Mouse (Mus musculus) midbrain, embryonic 14.5 days (tissue): Measurements from ENCODE around the gene Lrrtm1. TPM values are rescaled to one million over a fixed set of nuclear protein-coding genes. Genes with fewer than 3 reads are reported as not detected.

Experiments
- ATAC-seq: fragments of 200-750 bp; cut with Nextera tagmentation; 2 replicates; pipeline ENCODE4 v1.8.0; 2017; ENCODE audit warnings: moderate number of reproducible peaks, moderate library complexity; ENCODE audit not compliant: low FRiP score, low TSS enrichment
- DNase-seq: peaks from one replicate; pipeline ENCODE4 v3.0.0-alpha.2; 2015
- H3K27ac ChIP-seq: fragments of 300-500 bp; sonication (generic); replicated peaks from 2 replicates; pipeline ENCODE4 v1.5.1; 2014; ENCODE audit warnings: mild to moderate bottlenecking, low read depth, low read length, moderate library complexity
- H3K27me3 ChIP-seq: fragments of 300-500 bp; sonication (generic); 2 replicates; pipeline ENCODE4 v1.6.1; 2014; ENCODE audit warnings: low read length, control low read depth, mixed read lengths; ENCODE audit not compliant: control insufficient read depth, insufficient read depth
- H3K36me3 ChIP-seq: fragments of 300-500 bp; sonication (generic); 2 replicates; pipeline ENCODE4 v1.6.1; 2014; ENCODE audit warnings: low read length, control low read depth; ENCODE audit not compliant: control insufficient read depth, insufficient read depth
- H3K4me1 ChIP-seq: fragments of 300-500 bp; sonication (generic); 2 replicates; pipeline ENCODE4 v1.6.1; 2014; ENCODE audit warnings: mild to moderate bottlenecking, antibody characterized with exemption, low read length, control low read depth; ENCODE audit not compliant: control insufficient read depth, insufficient read depth
- H3K4me2 ChIP-seq: fragments of 300-500 bp; sonication (generic); 2 replicates; pipeline ENCODE4 v1.6.1; 2014; ENCODE audit warnings: mild to moderate bottlenecking, low read length, moderate library complexity
- H3K4me3 ChIP-seq: fragments of 300-500 bp; sonication (generic); replicated peaks from 2 replicates; pipeline ENCODE4 v1.5.1; 2014; ENCODE audit warnings: low read depth, low read length
- H3K9ac ChIP-seq: fragments of 300-500 bp; sonication (generic); replicated peaks from 2 replicates; pipeline ENCODE4 v1.6.1; 2014; ENCODE audit warnings: mild to moderate bottlenecking, low read length, moderate library complexity
- H3K9me3 ChIP-seq: fragments of 300-500 bp; sonication (generic); 2 replicates; pipeline ENCODE4 v1.6.1; 2016; ENCODE audit warnings: low read length, control low read depth, mixed read lengths; ENCODE audit not compliant: control insufficient read depth
- WGBS: fragments of 180-500 bp; shearing (Covaris S2); extraction: QIAGEN DNeasy Blood & Tissue Kit; methylation state at CpG from one replicate; pipeline ENCODE4 v1.1.7; 2014; 5-methylcytosine and 5-hydroxymethylcytosine counted together
- polyA plus RNA-seq: library from polyadenylated mRNA; unstranded; fragments of >200 nt; fragmentation: Nextera tagmentation; extraction: Ambion mirVana; gene quantifications from 2 replicates; pipeline ENCODE4 v1.2.1, GENCODE M21; 2014

The Lrrtm1 gene
- polyA plus RNA-seq, 1 experiment from 2014 or later, result 37.4 TPM

- Histone ChIP-seq H3K4me2 (no peak overlapping the region), H3K4me1 (no peaks in the 10 kb centered on the region), H3K9ac (no peak overlapping the region), H3K36me3 (no peaks in the 10 kb centered on the region), H3K27me3 (no peaks in the 10 kb centered on the region), H3K9me3 (no peaks in the 10 kb centered on the region), H3K4me3 (no peak overlapping the region), H3K27ac (no peak overlapping the region)
- WGBS, result 72% methylated on average over 5 of the region's 5 CpGs
- DNase-seq, result no peak
- ATAC-seq, result no peak
These were observed 36.3 kb downstream of the Lrrtm1 start for GRCm38 (mm10) chr6:77278794-77279193.

GRCm38 (mm10) chr6:77286317-77286716, 43.8 kb downstream of the Lrrtm1 start:
- no peaks in the 10 kb centered on the region for H3K27me3 ChIP-seq
- no peak overlapping the region for H3K9ac ChIP-seq
- H3K27ac ChIP-seq, result no peak overlapping the region
- WGBS, result 93% methylated on average over 5 of the region's 5 CpGs
- no peak for DNase-seq
- no peaks in the 10 kb centered on the region for H3K36me3 ChIP-seq
- ATAC-seq, result no peak
- H3K4me3 ChIP-seq, result no peak overlapping the region
- H3K4me1 ChIP-seq, result no peaks in the 10 kb centered on the region
- H3K9me3 ChIP-seq, result no peaks in the 10 kb centered on the region
- no peak overlapping the region for H3K4me2 ChIP-seq

GRCm38 (mm10) chr6:77288402-77288801, 45.9 kb downstream of the Lrrtm1 start:
- H3K27me3 ChIP-seq, result no peaks in the 10 kb centered on the region
- no peaks in the 10 kb centered on the region for H3K36me3 ChIP-seq
- H3K9ac ChIP-seq, result no peak overlapping the region
- no peaks in the 10 kb centered on the region for H3K9me3 ChIP-seq
- no peak for DNase-seq
- H3K27ac ChIP-seq, result no peak overlapping the region
- no peak for ATAC-seq
- H3K4me2 ChIP-seq, result no peak overlapping the region
- H3K4me1 ChIP-seq, result no peaks in the 10 kb centered on the region
- H3K4me3 ChIP-seq, result no peak overlapping the region

GRCm38 (mm10) chr6:77291415-77291814, 48.9 kb downstream of the Lrrtm1 start:
- Histone ChIP-seq H3K9me3 (no peaks in the 10 kb centered on the region), H3K27ac (0 out of 2 replicates have a peak overlapping the region, but pooled peaks have one; percentile 3), H3K36me3 (no peaks in the 10 kb centered on the region), H3K4me3 (no peak overlapping the region), H3K9ac (no peak overlapping the region), H3K27me3 (no peaks in the 10 kb centered on the region), H3K4me1 (0 out of 2 replicates have a peak, but pooled peaks cover 3% of the 10 kb centered on the region), H3K4me2 (no peak overlapping the region)
- 67% methylated on average over 6 of the region's 6 CpGs for WGBS
- no peak for ATAC-seq
- DNase-seq, result peak; percentile 38

GRCm38 (mm10) chr6:77301305-77301704, 58.8 kb downstream of the Lrrtm1 start:
- H3K36me3 ChIP-seq, result no peaks in the 10 kb centered on the region
- H3K9me3 ChIP-seq, result no peaks in the 10 kb centered on the region
- no peak overlapping the region for H3K4me3 ChIP-seq
- H3K27me3 ChIP-seq, result no peaks in the 10 kb centered on the region
- H3K9ac ChIP-seq, result no peak overlapping the region
- H3K4me1 ChIP-seq, result no peaks in the 10 kb centered on the region
- no peak overlapping the region for H3K27ac ChIP-seq
- H3K4me2 ChIP-seq, result no peak overlapping the region
- no peak for DNase-seq
- WGBS, result 85% methylated on average over 1 of the region's 1 CpGs
- ATAC-seq, result no peak

GRCm38 (mm10) chr6:77306796-77307195, 64.3 kb downstream of the Lrrtm1 start:
- Histone ChIP-seq H3K27ac (no peak overlapping the region), H3K4me1 (no peaks in the 10 kb centered on the region), H3K9ac (no peak overlapping the region), H3K36me3 (no peaks in the 10 kb centered on the region), H3K27me3 (no peaks in the 10 kb centered on the region), H3K9me3 (no peaks in the 10 kb centered on the region), H3K4me2 (no peak overlapping the region), H3K4me3 (no peak overlapping the region)
- WGBS, result 96% methylated on average over 3 of the region's 3 CpGs
- ATAC-seq, result no peak
- no peak for DNase-seq
